In genomic region chr12:55506029-55506330, GRCm38 (mm10) we compare ENCODE assay signal across 10 mouse cellular contexts. TPM values are rescaled to one million over a fixed set of nuclear protein-coding genes. Genes with fewer than 3 reads are reported as not detected.
DNase-seq lines count a peak whose midpoint lies in the region; ATAC-seq lines count a peak whose summit lies in the region.
"Had no signal": no experiment of that assay in that cellular context is flagged by ENCODE, and none has a peak within 500 bp of the region (broad histone marks: within the 10 kb centered on the region; RNA-seq: fewer than 3 reads in every experiment).

No protein-coding gene starts in this region.

- no peaks in the 10 kb centered on the region for H3K9me3 ChIP-seq in liver, embryonic 12.5 days (replicated peaks)
- H3K9me3 ChIP-seq in embryonic facial prominence, embryonic 14.5 days (ENCODE audit: control insufficient read depth, low read length), result no peaks in the 10 kb centered on the region
- no peaks in the 10 kb centered on the region for H3K9me3 ChIP-seq in limb, embryonic 10.5 days (replicated peaks)
- H3K9me3 ChIP-seq: hindbrain, embryonic 15.5 days had no signal

- ATAC-seq in liver, embryonic 12.5 days, result no peak
- peak; percentile 71 for ATAC-seq in activated CD4-positive, CD25-positive, alpha-beta regulatory T cell, adult 4 months
- ATAC-seq in embryonic facial prominence, embryonic 14.5 days (ENCODE audit: low read depth), result no peak

- H3K4me2 ChIP-seq in liver, embryonic 12.5 days, result no peak overlapping the region
- no peak overlapping the region for H3K4me2 ChIP-seq in embryonic facial prominence, embryonic 14.5 days (ENCODE audit: low read depth, low read length)
- H3K4me2 ChIP-seq: hindbrain, embryonic 15.5 days had no signal

- no peak overlapping the region for H3K9ac ChIP-seq in liver, embryonic 12.5 days
- no peak overlapping the region for H3K9ac ChIP-seq in embryonic facial prominence, embryonic 14.5 days (ENCODE audit: low read depth, low read length)
- H3K9ac ChIP-seq: hindbrain, embryonic 15.5 days had no signal

- H3K27me3 ChIP-seq in liver, embryonic 12.5 days (replicated peaks), result peaks cover 28% of the 10 kb centered on the region
- no peaks in the 10 kb centered on the region for H3K27me3 ChIP-seq in embryonic facial prominence, embryonic 14.5 days (replicated peaks; ENCODE audit: control insufficient read depth, insufficient read depth, low read length)
- peaks cover 6% of the 10 kb centered on the region; the same call in 1 of the 2 replicates for H3K27me3 ChIP-seq in limb, embryonic 10.5 days (ENCODE audit: low read depth, poor library complexity, severe bottlenecking)
- H3K27me3 ChIP-seq: hindbrain, embryonic 15.5 days had no signal

- no peaks in the 10 kb centered on the region for H3K4me1 ChIP-seq in liver, embryonic 12.5 days
- H3K4me1 ChIP-seq in embryonic facial prominence, embryonic 14.5 days (ENCODE audit: control insufficient read depth, insufficient read depth, low read length), result no peaks in the 10 kb centered on the region
- H3K4me1 ChIP-seq in limb, embryonic 10.5 days, result no peaks in the 10 kb centered on the region
- H3K4me1 ChIP-seq: hindbrain, embryonic 15.5 days had no signal

- H3K4me3 ChIP-seq in liver, embryonic 12.5 days, result no peak overlapping the region
- no peak overlapping the region for H3K4me3 ChIP-seq in embryonic facial prominence, embryonic 14.5 days (ENCODE audit: low read depth, low read length)
- no peak overlapping the region for H3K4me3 ChIP-seq in limb, embryonic 10.5 days
- H3K4me3 ChIP-seq: hindbrain, embryonic 15.5 days; myocyte had no signal

- peak; percentile 73 for DNase-seq in adrenal gland, postnatal 14 days
- DNase-seq in adrenal gland, postnatal 4 days (ENCODE audit: low spot score in 2 of 2), result no peak
- peak; percentile 81 for DNase-seq in liver
- DNase-seq in embryonic facial prominence, embryonic 14.5 days (ENCODE audit: low spot score), result peak; percentile 82
- DNase-seq in limb, embryonic 10.5 days (ENCODE audit: low spot score), result peak; percentile 85
- DNase-seq in retina, embryonic 14.5 days (ENCODE audit: low spot score), result peak; percentile 95

- no peak overlapping the region for H3K27ac ChIP-seq in liver, embryonic 12.5 days
- H3K27ac ChIP-seq in embryonic facial prominence, embryonic 14.5 days (replicated peaks; ENCODE audit: low read depth, low read length), result no peak overlapping the region
- H3K27ac ChIP-seq in limb, embryonic 10.5 days, result no peak overlapping the region
- H3K27ac ChIP-seq: hindbrain, embryonic 15.5 days had no signal

- under 1% methylated on average over 6 of the region's 6 CpGs for WGBS in liver, embryonic 12.5 days (ENCODE audit: insufficient replicate concordance)
- 0% methylated on average over 6 of the region's 6 CpGs for WGBS in embryonic facial prominence, embryonic 14.5 days
- 0% methylated on average over 6 of the region's 6 CpGs for WGBS in limb, embryonic 10.5 days

- H3K36me3 ChIP-seq in liver, embryonic 12.5 days, result no peaks in the 10 kb centered on the region
- H3K36me3 ChIP-seq in embryonic facial prominence, embryonic 14.5 days (ENCODE audit: control insufficient read depth, insufficient read depth, low read length), result no peaks in the 10 kb centered on the region
- no peaks in the 10 kb centered on the region for H3K36me3 ChIP-seq in limb, embryonic 10.5 days
- H3K36me3 ChIP-seq: hindbrain, embryonic 15.5 days had no signal

RNA-seq across cellular contexts. Expression of gene Nfkbia, which starts 13.5 kb away (rescaled TPM):
- total RNA-seq in adrenal gland, postnatal 14 days (2021), result 95.5 and 107 TPM in 2 replicates
- total RNA-seq in adrenal gland, postnatal 4 days (2021), result 100 to 1,000 TPM; 108 to 131 TPM
- 14.5 and 15.7 TPM in 2 replicates for polyA plus RNA-seq in liver, embryonic 12.5 days (2016; fragmentation: Nextera tagmentation; extraction: Ambion mirVana)
- 100 to 1,000 TPM; 513 to 551 TPM for polyA plus RNA-seq in activated CD4-positive, CD25-positive, alpha-beta regulatory T cell, adult 4 months (2017; shearing (Covaris generic))
- 101 and 102 TPM in 2 replicates for polyA plus RNA-seq in embryonic facial prominence, embryonic 14.5 days (2014; fragmentation: Nextera tagmentation; extraction: Ambion mirVana)
- polyA plus RNA-seq in limb, embryonic 10.5 days (2016; fragmentation: Nextera tagmentation; extraction: Ambion mirVana), result 38.0 and 56.9 TPM in 2 replicates

RNA-seq across cellular contexts. Expression of gene Aldoart2, which starts 59.1 kb away (rescaled TPM):
- not detected in 2 replicates for total RNA-seq in adrenal gland, postnatal 14 days (2021)
- total RNA-seq in adrenal gland, postnatal 4 days (2021), result not detected
- polyA plus RNA-seq in liver, embryonic 12.5 days (2016; fragmentation: Nextera tagmentation; extraction: Ambion mirVana), result not detected in 2 replicates
- polyA plus RNA-seq in activated CD4-positive, CD25-positive, alpha-beta regulatory T cell, adult 4 months (2017; shearing (Covaris generic)), result under 1 TPM in 1 of 2 experiments, not detected in 1; 0.20 TPM
- polyA plus RNA-seq in embryonic facial prominence, embryonic 14.5 days (2014; fragmentation: Nextera tagmentation; extraction: Ambion mirVana), result not detected in 2 replicates
- polyA plus RNA-seq in limb, embryonic 10.5 days (2016; fragmentation: Nextera tagmentation; extraction: Ambion mirVana), result not detected in 2 replicates
- polyA plus RNA-seq: hindbrain, embryonic 15.5 days had no signal

Comparison
In these comparisons a context has a peak if more than half of its experiments do, and no peak if none do; other contexts are left out.
1. DNase-seq: peak in adrenal gland, postnatal 14 days (single experiment), liver (single experiment), embryonic facial prominence, embryonic 14.5 days (single experiment), limb, embryonic 10.5 days (single experiment) and retina, embryonic 14.5 days (single experiment); none in adrenal gland, postnatal 4 days (0 of 2).